Mouse (Mus musculus): ENCODE results near the gene Sema5a. TPM values are rescaled to one million over a fixed set of nuclear protein-coding genes. Genes with fewer than 3 reads are reported as not detected.

Gene Sema5a
- total RNA-seq, 2 experiments from 2014 or later = 28.4 to 38.2 TPM

DNA sequence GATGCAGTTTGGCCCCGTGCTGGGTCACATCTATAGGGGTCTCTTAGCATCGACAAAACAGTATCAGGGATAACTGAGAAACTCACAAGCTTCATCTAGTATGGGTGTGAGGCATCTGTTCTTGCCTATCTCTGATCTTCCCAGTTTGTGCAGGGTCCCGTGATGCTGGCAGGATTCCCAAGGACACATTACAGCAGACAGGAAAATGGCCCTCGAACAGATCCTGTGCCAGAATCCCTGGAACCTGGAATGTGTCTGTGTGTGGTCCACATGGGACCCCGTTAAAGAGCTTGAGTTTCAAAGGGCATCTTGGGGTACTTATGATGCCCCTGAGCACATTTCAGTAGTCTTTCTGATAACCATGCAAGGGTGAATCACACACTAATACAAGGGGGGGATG is 249.6 kb downstream of the Sema5a start:
- DNase-seq (ENCODE audit: low spot score in 2 of 2) = no peak
- intact Hi-C loops (cut with DNase I) = no loop called here

GRCm38 (mm10) chr15:32494899-32495298 is 250.3 kb downstream of the Sema5a start:
- DNase-seq (ENCODE audit: low spot score in 2 of 2) = no peak

GRCm38 (mm10) chr15:32496880-32497279 is 252.3 kb downstream of the Sema5a start:
- no peak for DNase-seq (ENCODE audit: low spot score in 2 of 2)
- intact Hi-C loops (cut with DNase I) = no loop called here

More at GRCm38 (mm10) chr15:32494899-32495298, 250.3 kb downstream of the Sema5a start:
- intact Hi-C loops (cut with DNase I) = no loop called here

- peak in 1 of 2 experiments; percentile 9 for DNase-seq (ENCODE audit: low spot score in 2 of 2)
Observed at GRCm38 (mm10) chr15:32505941-32506340, 261.3 kb downstream of the Sema5a start.

DNA sequence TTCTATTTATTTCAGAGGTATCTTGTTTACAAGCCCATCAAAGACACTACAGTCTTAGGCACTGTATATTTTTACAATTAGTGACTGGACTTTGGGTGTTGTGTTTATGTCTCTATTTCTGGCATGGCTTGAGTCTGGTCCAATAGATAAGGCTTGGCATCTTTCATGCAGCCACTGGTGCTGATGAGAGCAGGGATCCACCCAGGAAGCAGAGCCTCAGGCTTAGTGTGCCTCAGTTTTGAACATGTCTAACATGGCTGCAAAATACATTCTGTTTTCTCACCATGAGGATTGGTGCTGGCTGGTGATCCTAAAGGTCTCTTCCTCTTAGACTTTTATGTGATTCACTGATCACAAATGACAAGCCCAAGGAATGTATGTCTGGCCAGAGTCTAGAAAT is 263.7 kb downstream of the Sema5a start:
- no peak for DNase-seq (ENCODE audit: low spot score in 2 of 2)

More at GRCm38 (mm10) chr15:32505941-32506340, 261.3 kb downstream of the Sema5a start:
- intact Hi-C loops (cut with DNase I) = no loop called here

GRCm38 (mm10) chr15:32514877-32515276 is 270.3 kb downstream of the Sema5a start:
- no peak for DNase-seq (ENCODE audit: low spot score in 2 of 2)
- intact Hi-C loops (cut with DNase I) = no loop called here

More for the DNA sequence above, 263.7 kb downstream of the Sema5a start:
- intact Hi-C loops (cut with DNase I) = no loop called here

DNA sequence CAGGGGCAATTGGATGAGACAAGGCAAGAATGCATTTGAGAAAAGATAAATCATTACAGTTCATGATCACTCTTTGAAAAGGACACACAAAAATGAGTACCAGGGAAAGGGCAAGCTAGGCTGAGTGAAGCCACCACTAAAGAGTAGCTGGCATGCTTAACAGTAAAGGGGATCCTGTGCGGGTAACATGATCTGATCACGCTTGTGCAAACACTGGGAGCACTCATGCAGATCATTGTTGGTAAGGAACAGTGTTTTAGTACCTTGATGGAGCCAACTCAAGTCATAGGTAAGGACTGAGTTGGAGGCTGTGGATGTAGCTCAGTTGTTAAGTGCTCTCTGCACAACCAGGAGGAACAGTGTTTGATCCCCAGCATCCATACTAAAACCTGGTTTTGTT is 273.3 kb downstream of the Sema5a start:
- intact Hi-C loops (cut with DNase I) = no loop called here
- DNase-seq (ENCODE audit: low spot score in 2 of 2) = no peak

GRCm38 (mm10) chr15:32532539-32532938 is 287.9 kb downstream of the Sema5a start:
- intact Hi-C loops (cut with DNase I) = no loop called here
- no peak for DNase-seq (ENCODE audit: low spot score in 2 of 2)

DNA sequence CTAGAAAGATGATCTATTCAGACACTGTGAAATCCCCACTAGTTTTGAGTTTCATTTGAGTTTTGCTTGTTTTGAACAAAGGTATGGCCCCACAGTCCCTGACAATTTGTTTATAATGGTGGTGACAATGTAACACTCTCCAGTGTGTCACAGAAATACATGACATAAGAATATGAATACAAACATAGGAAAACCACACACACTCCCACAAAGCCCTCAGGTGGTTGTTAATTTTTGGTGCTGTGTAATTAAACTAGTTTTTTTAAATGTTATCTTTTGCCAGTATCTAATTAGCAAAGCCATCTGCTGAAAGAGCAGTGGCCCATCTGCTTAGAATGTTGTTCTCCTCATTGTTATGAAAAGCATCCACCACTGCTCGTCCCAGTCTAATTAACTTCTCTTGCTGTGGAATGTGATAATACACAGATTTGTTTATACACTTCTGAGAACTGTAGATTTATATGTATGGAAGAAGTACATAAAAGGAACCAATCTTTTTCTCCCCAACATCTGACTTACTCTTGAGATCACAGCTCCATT is 289.0 kb downstream of the Sema5a start:
- intact Hi-C loops (cut with DNase I) = no loop called here
- peak; percentile 7 to 9 for DNase-seq (ENCODE audit: low spot score in 2 of 2)

DNA sequence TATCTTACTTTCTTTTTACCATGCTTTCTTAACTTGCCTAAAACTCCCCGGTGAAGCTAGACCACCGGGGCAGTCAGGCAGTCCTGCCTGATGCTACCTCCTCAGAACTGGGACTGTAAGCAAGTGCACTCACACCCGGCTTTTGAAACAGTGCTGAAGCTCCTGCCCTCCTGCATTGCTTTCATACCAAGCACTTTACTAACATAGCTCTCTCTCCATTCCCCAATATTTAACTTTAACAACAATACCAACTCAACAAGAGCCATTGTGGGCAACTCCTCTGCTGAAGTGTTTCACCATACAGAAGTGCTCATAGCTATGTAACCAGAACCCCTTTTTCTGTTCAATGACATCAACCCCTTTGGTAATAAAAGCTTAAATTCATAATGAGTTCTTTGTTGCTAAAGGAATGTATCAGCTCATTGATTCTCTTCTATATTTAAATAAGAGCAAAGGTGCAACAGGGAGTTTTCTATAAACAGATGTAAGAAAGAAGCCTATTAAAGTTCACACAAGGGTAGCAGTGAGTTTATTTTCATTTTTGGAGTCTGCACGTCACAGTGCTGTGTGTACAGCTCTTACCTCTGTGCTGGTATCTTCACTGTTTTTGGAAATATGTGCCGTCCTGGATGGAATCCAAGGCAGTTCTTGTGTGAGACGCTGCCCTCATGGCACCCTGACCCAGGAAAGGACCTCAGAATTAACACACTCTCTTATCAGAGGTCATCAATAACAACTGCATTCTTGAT is 292.3 kb downstream of the Sema5a start:
- intact Hi-C loops (cut with DNase I) = no loop called here
- no peak for DNase-seq (ENCODE audit: low spot score in 2 of 2)

DNA sequence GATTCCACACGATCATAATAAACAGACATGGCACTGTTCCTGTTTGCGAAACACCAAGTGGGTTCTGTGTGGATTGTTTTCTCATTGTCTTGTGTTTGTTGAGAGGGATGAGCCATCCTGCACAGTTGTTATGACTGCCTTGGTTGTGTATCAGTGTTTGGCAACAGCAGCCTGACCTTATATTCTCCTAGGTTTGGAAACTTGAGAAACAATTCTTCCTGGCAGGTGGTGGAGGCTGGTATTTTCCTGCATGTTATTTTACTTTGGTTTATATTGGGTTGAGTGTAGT is 292.8 kb downstream of the Sema5a start:
- intact Hi-C loops (cut with DNase I) = no loop called here
- DNase-seq (ENCODE audit: low spot score in 2 of 2) = no peak

DNA sequence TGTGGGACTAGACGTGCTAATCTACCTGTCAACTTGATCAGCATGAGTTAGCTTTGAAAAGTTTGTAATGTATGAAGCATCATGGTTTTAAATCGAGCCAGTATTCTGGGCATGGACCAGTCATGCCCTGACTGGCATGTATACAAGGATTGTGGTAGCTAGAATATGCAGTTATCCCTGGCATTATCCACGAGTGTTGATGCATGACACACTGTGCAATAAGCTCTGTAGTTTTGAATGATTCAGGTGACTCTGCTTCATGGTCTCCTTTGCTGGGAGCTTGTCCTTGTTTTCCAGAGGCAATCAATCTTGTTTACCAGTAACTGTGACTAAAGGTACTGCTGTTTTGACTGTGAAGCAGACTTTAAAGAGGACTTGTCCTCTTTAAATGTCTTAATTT is 293.5 kb downstream of the Sema5a start:
- intact Hi-C loops (cut with DNase I) = no loop called here
- DNase-seq (ENCODE audit: low spot score in 2 of 2) = no peak

GRCm38 (mm10) chr15:32542746-32543145 is 298.1 kb downstream of the Sema5a start:
- intact Hi-C loops (cut with DNase I) = no loop called here
- no peak for DNase-seq (ENCODE audit: low spot score in 2 of 2)

DNA sequence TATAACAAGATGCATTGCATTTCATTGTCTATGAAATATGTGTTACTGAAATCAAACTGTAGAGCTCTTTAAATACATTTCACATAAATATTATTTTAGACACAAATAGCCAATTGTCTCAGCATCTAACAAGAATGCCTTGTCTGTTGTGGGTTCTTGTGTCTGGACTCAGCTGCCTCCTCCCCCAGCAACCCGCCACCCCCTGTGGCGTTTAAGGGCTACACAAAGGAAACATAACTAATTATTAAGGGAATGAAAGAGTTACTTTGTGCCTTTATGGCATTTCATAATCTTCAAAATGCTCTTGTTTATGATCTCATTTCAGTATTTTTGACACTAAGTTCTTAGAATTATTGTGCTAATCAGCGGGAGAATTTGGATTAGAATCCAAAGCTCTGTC is 298.6 kb downstream of the Sema5a start:
- intact Hi-C loops (cut with DNase I) = no loop called here
- DNase-seq (ENCODE audit: low spot score in 2 of 2) = no peak

DNA sequence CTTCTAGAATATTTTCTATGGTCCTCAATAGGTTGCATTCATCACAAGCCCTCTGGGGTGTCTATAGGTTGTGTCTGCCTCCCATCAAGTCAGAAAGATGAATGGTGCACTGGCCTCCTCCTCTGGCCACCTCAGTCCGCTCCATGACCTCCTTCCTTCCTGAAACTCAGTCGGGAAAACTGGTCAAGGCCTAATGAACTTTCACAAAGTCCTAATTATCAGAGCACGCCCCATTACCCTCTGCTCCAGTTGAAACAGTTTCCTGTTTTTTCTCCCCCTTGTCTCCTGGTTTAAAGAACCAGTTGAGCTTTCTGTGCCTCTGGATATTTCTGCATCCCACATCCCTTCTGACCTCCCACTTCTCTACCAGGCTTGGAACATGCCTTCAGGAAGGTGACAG is 300.8 kb downstream of the Sema5a start:
- DNase-seq (ENCODE audit: low spot score in 2 of 2) = no peak
- intact Hi-C loops (cut with DNase I) = no loop called here

- intact Hi-C loops (cut with DNase I) = no loop called here
- DNase-seq (ENCODE audit: low spot score in 2 of 2) = no peak
Observed at GRCm38 (mm10) chr15:32546746-32547145, 302.1 kb downstream of the Sema5a start.

- intact Hi-C loops (cut with DNase I) = no loop called here
- no peak for DNase-seq (ENCODE audit: low spot score in 2 of 2)
Observed at GRCm38 (mm10) chr15:32558925-32559324, 314.3 kb downstream of the Sema5a start.

- intact Hi-C loops (cut with DNase I) = no loop called here
- DNase-seq (ENCODE audit: low spot score in 2 of 2) = no peak
Observed at GRCm38 (mm10) chr15:32562600-32562999, 318.0 kb downstream of the Sema5a start.

- peak in 1 of 2 experiments; percentile 23 for DNase-seq (ENCODE audit: low spot score in 2 of 2)
- intact Hi-C loops (cut with DNase I) = loop anchor here (2.0 kb wide), 1 partner anchor 324 kb away; the partner anchor contains the start of gene Sema5a
Observed at GRCm38 (mm10) chr15:32568181-32568857, 323.7 kb downstream of the Sema5a start.

- intact Hi-C loops (cut with DNase I) = loop anchor here (2.0 kb wide), 1 partner anchor 324 kb away; the partner anchor contains the start of gene Sema5a
Observed at GRCm38 (mm10) chr15:32568858-32569387, 324.3 kb downstream of the Sema5a start.

More at GRCm38 (mm10) chr15:32568858-32569387, 324.3 kb downstream of the Sema5a start:
- DNase-seq (ENCODE audit: low spot score in 2 of 2) = peak in 1 of 2 experiments; percentile 22
